Mouse (Mus musculus): ENCODE results near the gene Usp29. TPM values are rescaled to one million over a fixed set of nuclear protein-coding genes. Genes with fewer than 3 reads are reported as not detected.
"Not testable (repeated sequence)": the region's sequence is repeated elsewhere in the genome, so short reads cannot be mapped to it uniquely, and the experiment has no call there.

The Usp29 gene
- polyA plus RNA-seq, 2 experiments: 1.1 to 1.7 TPM

DNA sequence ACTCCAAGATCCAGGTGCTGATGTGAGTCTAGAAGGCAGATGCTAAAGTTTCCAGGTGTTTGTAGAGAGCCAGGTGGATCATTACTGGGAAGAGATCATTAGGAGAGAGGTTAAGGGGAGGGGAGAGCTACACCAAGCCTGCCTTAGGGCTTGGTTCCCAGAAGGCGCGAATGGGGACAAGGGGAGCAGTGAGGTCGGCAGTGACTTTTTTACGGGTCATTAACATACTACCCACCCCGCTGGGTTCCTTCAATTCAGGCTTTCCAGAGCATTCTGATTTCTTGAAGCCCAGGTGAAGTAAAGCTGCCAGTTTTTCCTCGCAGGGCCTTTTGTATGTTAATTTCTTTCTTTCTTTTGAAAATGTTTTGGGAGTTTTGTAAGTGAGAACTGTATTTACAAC, 29.8 kb downstream of the Usp29 start:
- H3K9ac ChIP-seq (replicated peaks): no peak overlapping the region
- no peaks in the 10 kb centered on the region for H3K27me3 ChIP-seq (ENCODE audit: control insufficient read depth, insufficient read depth, low read length)
- no peak for DNase-seq (ENCODE audit: low read depth in 3 of 3, low spot score in 3 of 3)
- 50% methylated on average over 6 of the region's 6 CpGs for WGBS (ENCODE audit: insufficient replicate concordance)
- no peaks in the 10 kb centered on the region for H3K36me3 ChIP-seq (replicated peaks; ENCODE audit: control insufficient read depth, insufficient read depth, low read depth)
- H3K4me2 ChIP-seq (ENCODE audit: low read depth): no peak overlapping the region
- TF ChIP-seq CTCF (IDR thresholded peaks at IDR 0.05; ENCODE audit: low read depth) (no peak), EP300 (IDR thresholded peaks at IDR 0.05; ENCODE audit: low read depth) (no peak)
- H3K4me3 ChIP-seq (ENCODE audit: insufficient read depth in 1 of 2, low read depth in 2 of 2, low read length in 2 of 2): no peak overlapping the region
- H3K9me3 ChIP-seq (ENCODE audit: control insufficient read depth, low read length): no peaks in the 10 kb centered on the region
- no peak for ATAC-seq (ENCODE audit: insufficient read depth)
- no peaks in the 10 kb centered on the region; a peak in 1 of 4 replicates for H3K4me1 ChIP-seq (replicated peaks; ENCODE audit: control insufficient read depth in 2 of 2, insufficient read depth in 2 of 2, low read length in 1 of 2)
- no peak overlapping the region for H3K27ac ChIP-seq

DNA sequence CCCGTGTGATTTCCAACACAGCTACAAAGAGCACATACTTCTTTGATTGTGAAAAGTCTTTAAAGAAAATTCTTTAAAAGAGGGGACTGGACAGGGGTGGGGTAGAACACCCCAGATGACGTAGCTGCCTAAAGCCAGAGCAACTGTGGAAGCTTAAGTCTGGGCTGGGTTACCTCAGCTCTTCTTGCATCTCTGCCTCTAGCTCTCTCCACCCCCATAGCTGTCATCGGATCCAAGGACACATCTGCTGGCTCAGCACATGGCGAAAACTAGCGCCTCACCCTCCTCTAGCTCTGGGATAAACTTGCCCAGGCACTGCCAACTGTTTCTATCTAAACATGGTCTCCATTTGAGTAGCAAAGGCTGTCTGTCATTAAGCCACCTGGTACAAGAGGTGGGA, 34.9 kb downstream of the Usp29 start:
- Histone ChIP-seq H3K9me3 (ENCODE audit: control insufficient read depth, low read length) (no peaks in the 10 kb centered on the region), H3K27ac (no peak overlapping the region), H3K36me3 (replicated peaks; ENCODE audit: control insufficient read depth, insufficient read depth, low read depth) (no peaks in the 10 kb centered on the region), H3K9ac (replicated peaks) (no peak overlapping the region), H3K4me2 (ENCODE audit: low read depth) (no peak overlapping the region), H3K4me1 (replicated peaks; ENCODE audit: control insufficient read depth in 2 of 2, insufficient read depth in 2 of 2, low read length in 1 of 2) (peaks cover 0 to 3% of the 10 kb centered on the region in 2 experiments; a peak in 2 of 4 replicates), H3K4me3 (ENCODE audit: insufficient read depth in 1 of 2, low read depth in 2 of 2, low read length in 2 of 2) (no peak overlapping the region), H3K27me3 (ENCODE audit: control insufficient read depth, insufficient read depth, low read length) (no peaks in the 10 kb centered on the region)
- DNase-seq (ENCODE audit: low read depth in 3 of 3, low spot score in 3 of 3) (no peak), ATAC-seq (ENCODE audit: insufficient read depth) (no peak)
- 40% methylated on average over 5 of the region's 5 CpGs for WGBS (ENCODE audit: insufficient replicate concordance)
- TF ChIP-seq EP300 (IDR thresholded peaks at IDR 0.05; ENCODE audit: low read depth): no peak
- no peak for TF ChIP-seq CTCF (IDR thresholded peaks at IDR 0.05; ENCODE audit: low read depth)

DNA sequence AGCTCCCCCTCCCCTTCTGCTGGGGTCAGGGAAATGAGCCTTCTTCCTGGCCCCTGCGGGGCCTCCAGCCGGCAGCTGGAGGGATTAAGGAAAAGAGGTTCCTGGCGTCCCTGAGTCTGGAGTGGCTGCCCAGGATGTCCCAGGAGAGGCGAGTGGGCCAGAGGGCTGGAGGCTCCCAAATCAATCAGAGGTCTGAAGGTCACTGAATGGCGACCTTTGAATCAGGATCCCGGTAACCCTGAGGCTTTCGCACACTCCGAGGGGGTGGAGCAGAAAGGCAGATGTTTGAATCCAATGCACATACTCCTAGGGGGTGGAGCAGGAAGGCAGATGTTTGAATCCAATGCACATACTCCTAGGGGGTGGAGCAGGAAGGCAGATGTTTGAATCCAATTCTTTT, 39.9 kb downstream of the Usp29 start:
- H3K36me3 ChIP-seq (replicated peaks; ENCODE audit: control insufficient read depth, insufficient read depth, low read depth): no peaks in the 10 kb centered on the region
- H3K4me2 ChIP-seq (ENCODE audit: low read depth): no peak overlapping the region
- H3K27ac ChIP-seq: no peak overlapping the region
- no peak overlapping the region for H3K9ac ChIP-seq (replicated peaks)
- ATAC-seq (ENCODE audit: insufficient read depth) (peak; percentile 80), DNase-seq (ENCODE audit: low read depth in 3 of 3, low spot score in 3 of 3) (peak; percentile 10 to 22 (median 14))
- H3K4me3 ChIP-seq (ENCODE audit: insufficient read depth in 1 of 2, low read depth in 2 of 2, low read length in 2 of 2): no peak overlapping the region
- 11% methylated on average over 8 of the region's 8 CpGs for WGBS (ENCODE audit: insufficient replicate concordance)
- H3K27me3 ChIP-seq (ENCODE audit: control insufficient read depth, insufficient read depth, low read length): no peaks in the 10 kb centered on the region
- TF ChIP-seq CTCF (IDR thresholded peaks at IDR 0.05; ENCODE audit: low read depth): no peak
- TF ChIP-seq EP300 (IDR thresholded peaks at IDR 0.05; ENCODE audit: low read depth): no peak
- H3K4me1 ChIP-seq (replicated peaks; ENCODE audit: control insufficient read depth in 2 of 2, insufficient read depth in 2 of 2, low read length in 1 of 2): peaks cover 0 to 10% of the 10 kb centered on the region in 2 experiments; a peak in 3 of 4 replicates
- no peaks in the 10 kb centered on the region for H3K9me3 ChIP-seq (ENCODE audit: control insufficient read depth, low read length)

DNA sequence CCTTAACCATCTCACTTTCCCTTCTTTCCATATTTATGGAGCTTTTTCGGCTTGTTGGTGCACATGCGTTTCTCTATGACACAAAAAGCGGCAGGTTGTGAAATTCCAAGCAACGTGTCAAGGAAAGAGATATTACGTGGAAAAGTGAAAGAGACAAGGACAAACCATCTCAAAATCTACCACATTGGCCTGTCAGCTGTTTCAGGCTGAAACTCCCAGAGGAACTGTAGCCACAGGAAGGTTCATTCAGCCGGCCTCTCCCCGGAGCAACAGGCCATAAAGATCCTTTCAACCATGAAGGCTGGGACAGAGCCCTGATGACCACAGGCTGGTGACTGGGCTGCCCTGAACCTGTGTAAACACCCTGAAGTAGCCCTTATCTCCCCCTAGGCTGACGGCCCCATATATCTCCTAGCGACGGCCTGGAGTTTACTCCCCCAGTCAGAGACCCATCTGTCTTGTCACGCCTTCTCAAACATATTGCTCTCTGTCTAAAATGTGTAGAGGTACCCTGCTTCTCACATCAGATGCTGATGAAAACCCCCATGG, 43.6 kb downstream of the Usp29 start:
- H3K36me3 ChIP-seq (replicated peaks; ENCODE audit: control insufficient read depth, insufficient read depth, low read depth); H3K9me3 ChIP-seq (ENCODE audit: control insufficient read depth, low read length); H3K4me3 ChIP-seq (ENCODE audit: insufficient read depth in 1 of 2, low read depth in 2 of 2, low read length in 2 of 2); H3K9ac ChIP-seq (replicated peaks); H3K4me2 ChIP-seq (ENCODE audit: low read depth); DNase-seq (ENCODE audit: low read depth in 3 of 3, low spot score in 3 of 3); H3K27me3 ChIP-seq (ENCODE audit: control insufficient read depth, insufficient read depth, low read length); H3K27ac ChIP-seq; ATAC-seq (ENCODE audit: insufficient read depth): not testable (repeated sequence)
- 47% methylated on average over 11 of the region's 11 CpGs for WGBS (ENCODE audit: insufficient replicate concordance)
- peaks cover 0 to 18% of the 10 kb centered on the region in 2 experiments; a peak in 3 of 4 replicates for H3K4me1 ChIP-seq (replicated peaks; ENCODE audit: control insufficient read depth in 2 of 2, insufficient read depth in 2 of 2, low read length in 1 of 2)

DNA sequence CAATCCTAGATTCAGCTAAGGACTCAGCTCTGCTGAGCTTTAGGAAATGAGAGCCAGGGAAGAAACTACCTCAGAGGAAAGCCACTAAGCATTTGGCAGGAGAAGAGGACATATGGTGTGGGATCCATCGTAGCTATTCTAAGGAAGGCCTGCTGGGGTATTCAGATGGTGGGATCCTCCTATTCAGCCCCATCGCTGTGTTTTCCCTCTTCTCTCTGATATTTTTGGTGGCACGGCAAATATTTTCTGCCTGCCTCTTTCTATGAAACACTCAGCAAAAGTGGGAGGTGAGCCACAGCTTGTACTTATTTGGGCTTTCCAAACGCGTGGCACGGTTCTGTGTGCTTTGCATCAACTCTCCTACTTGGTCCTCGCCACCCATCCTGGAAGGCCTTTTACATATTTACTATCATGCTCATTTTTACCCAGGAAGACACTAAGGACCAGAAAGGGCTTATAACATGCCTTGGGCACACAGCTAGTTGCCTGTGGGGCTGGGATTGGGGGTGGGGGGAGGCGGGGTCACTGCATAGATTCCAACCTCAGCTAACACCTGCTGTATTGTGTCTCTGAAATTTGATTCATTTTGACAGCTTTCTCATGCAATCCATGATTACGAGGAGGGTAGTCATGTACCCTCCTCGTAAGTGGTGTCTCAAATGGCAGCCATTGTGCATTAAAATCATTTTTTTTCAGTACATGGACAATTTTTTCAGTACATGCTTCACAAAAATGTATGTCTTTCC, 46.1 kb downstream of the Usp29 start:
- no peak for TF ChIP-seq EP300 (IDR thresholded peaks at IDR 0.05; ENCODE audit: low read depth)
- TF ChIP-seq CTCF (IDR thresholded peaks at IDR 0.05; ENCODE audit: low read depth): no peak
- DNase-seq (ENCODE audit: low read depth in 3 of 3, low spot score in 3 of 3) (no peak), ATAC-seq (ENCODE audit: insufficient read depth) (no peak)
- Histone ChIP-seq H3K4me2 (ENCODE audit: low read depth) (no peak overlapping the region), H3K4me1 (replicated peaks; ENCODE audit: control insufficient read depth in 2 of 2, insufficient read depth in 2 of 2, low read length in 1 of 2) (peaks cover 0 to 8% of the 10 kb centered on the region in 2 experiments; a peak in 2 of 4 replicates), H3K4me3 (ENCODE audit: insufficient read depth in 1 of 2, low read depth in 2 of 2, low read length in 2 of 2) (no peak overlapping the region), H3K36me3 (replicated peaks; ENCODE audit: control insufficient read depth, insufficient read depth, low read depth) (no peaks in the 10 kb centered on the region), H3K27ac (no peak overlapping the region), H3K9me3 (ENCODE audit: control insufficient read depth, low read length) (no peaks in the 10 kb centered on the region), H3K9ac (replicated peaks) (no peak overlapping the region), H3K27me3 (ENCODE audit: control insufficient read depth, insufficient read depth, low read length) (no peaks in the 10 kb centered on the region)
- 65% methylated on average over 10 of the region's 10 CpGs for WGBS (ENCODE audit: insufficient replicate concordance)

All from liver, embryonic 14.5 days (tissue).